Mouse (Mus musculus) gastrocnemius, postnatal 4 days (tissue): Measurements from ENCODE around the gene Eva1c. TPM values are rescaled to one million over a fixed set of nuclear protein-coding genes. Genes with fewer than 3 reads are reported as not detected.
A peak's percentile ranks its signal among the peaks of the same experiment; 100 is the strongest.
"Not testable (repeated sequence)": the region's sequence is repeated elsewhere in the genome, so short reads cannot be mapped to it uniquely, and the experiment has no call there.

Experiments used
- DNase-seq, 2 experiments: peaks; one replicate each; pipeline ENCODE4 v3.0.0; 2021 to 2022; ENCODE audit warnings: low spot score in 2 of 2, mixed read lengths in 2 of 2
- total RNA-seq, 2 experiments: library from RNA; stranded (reverse); gene quantifications; 2 replicates each; pipeline ENCODE4 v1.2.3; 2021

The Eva1c gene
- total RNA-seq, 2 experiments from 2014 or later: 0.39 to 1.3 TPM

DNA sequence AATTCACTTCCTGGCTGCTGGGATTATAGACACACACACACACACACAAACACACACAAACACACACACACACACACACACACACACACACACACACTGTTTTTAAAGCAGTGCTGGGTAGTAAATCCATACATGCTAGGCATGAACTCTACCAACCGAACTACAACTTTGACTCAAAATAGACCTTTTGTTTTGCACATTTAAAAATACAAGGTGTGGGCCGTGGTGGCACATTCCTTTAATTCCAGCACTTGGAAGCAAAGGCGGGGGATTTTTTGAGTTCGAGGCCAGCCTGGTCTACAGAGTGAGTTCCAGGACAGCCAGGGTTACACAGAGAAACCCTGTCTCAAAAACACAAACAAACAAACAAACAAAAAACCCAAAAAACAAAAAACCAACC is 2.5 kb upstream of the Eva1c start:
- DNase-seq: not testable (repeated sequence)

DNA sequence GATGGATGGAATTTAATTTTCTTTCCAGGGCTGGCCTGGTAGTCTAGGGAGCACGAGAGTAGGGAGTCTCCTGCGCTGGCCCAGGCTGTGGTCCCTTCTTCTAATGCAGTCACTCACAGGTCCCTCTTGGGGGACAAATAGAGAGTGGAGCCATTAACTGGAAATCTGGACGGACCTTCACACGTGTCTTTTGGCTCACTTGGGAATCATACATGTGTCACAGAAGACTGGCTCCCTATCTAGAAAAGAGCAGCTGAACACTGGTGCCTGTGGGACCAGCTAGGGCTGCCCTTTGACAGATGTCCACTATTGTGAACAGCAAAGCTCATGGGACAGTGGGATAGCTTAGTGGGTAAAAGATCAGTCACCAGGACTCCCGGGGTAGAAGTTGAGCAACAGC is 478 bp upstream of the Eva1c start:
- DNase-seq: no peak

DNA sequence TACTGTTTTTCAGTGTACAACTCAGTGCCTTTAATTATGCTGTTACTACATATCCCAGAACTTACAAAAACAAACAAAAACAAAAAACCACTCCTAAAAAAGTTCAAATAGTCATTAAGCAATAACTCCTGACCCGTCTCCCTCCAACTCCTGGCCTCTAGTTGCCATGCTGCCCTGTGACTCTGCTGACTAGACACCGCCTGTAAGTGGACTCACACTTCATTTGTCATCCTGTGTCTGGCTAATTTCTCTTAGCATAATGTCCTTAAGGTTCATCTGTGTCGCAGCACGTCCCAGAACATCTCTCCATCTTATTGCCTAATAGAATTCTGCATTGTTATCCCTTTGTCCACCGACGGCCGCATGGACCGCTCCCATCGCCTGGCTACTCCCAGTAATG is 979 bp downstream of the Eva1c start:
- no peak for DNase-seq

DNA sequence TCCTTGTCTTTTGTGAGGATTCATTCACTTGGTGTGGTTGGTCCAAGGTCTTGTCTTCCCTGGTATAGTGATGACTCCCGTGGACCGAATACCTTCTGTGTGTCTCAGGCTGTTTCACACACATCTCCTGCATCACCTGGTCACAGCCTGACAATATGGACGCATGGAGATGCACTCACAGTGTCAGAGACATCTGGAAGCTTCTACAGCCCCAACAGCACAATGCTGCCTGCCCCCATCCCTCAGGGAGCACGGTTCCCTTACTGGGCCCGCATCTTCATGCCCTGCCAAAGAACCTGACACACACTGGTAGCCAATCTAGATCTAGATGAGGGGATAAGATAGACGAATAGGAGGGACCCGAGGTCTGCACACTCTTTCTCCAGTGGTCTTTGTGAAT is 2.6 kb downstream of the Eva1c start:
- DNase-seq: no peak

DNA sequence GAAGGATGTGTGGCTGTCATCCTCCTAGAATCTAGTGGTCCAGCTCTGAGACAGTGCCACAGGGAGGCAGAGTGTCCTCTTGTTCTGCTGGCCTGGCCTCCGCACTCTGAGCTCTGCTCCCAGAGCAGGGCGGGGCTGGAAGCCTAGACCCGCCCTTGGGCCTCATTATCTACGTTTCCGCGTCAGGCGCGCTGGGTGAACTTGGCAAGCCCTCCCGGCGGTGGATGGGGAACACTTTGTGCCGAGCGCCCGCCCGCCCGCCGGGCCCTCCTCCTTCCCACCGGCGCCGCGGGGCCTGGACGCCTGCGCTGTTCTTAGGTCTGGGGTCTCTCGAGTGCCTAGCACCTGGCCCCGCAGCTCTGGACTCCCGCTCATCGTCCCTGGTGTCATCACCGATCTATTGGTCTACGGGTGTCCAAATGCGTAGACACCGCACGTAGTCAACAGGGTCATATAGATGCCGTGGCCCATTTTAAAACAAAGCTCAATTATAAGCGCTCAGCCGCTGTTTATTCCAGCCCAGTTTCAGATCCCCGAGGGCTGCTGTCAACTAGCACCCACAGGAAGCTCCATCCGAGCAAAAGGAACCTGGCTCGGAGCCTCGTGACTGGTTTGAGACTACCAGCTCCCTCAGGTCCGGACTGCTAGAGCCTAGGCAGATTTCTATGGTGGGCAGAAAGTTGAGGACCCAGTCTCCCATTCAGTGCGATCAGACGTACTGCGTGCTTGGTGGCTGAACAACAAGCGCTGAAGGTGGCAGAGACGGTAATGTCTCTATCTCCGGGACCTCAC is 3.6 kb downstream of the Eva1c start:
- DNase-seq: peak; percentile 38 to 76

DNA sequence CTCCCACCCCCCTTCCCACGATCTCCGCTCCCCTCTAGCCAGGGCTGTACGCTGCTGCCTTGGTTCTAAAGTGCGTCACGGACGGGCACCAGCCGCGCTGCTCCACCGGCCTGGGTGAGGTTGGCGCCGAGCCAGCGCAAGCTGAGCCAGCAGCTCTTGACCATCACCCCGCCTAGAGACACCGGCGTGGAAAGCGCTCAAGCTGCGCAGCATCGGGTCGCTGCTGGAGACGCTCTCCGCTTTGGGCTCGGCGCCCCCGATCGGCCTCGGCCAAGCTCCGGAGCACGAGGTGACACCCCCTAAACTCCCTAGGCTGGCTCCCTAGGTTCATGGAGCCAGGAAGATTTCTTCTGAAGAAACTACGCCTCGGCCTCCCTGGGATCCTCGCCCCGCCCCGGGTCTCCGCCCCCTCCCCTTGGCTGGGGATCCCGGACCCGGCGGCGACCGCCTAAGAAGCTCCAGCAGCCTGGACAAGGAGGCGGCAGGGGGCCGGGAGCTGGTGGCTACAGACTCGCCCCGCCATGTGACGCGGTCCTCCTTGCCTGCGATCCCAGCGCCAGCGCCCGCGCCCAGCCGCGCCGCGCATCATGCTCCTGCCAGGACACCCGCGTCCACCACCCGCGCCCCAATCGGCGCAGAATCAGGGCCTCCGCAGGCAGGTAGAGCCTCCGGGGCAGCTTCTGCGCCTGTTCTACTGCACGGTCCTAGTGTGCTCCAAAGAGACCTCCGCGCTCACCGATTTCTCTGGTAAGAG is 4.3 kb downstream of the Eva1c start:
- peak in 1 of 2 experiments; percentile 61 for DNase-seq

DNA sequence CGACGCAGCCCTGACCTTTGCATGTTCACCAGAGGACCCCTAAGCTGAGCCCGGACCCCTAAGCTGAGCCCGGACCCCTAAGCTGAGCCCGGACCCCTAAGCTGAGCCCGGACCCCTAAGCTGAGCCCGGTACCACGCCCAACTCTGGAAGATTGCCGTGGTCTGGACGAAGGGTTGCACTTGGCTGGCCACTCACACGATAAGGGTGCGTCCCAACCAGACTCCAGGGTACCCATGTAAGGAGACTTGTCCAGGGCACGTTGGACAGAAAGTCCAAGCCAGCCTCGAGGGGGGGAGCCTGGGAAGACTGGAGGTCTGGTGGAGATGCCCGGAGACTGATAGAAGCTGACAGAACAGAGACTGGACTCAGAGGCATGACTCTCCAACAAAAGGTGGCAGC is 5.2 kb downstream of the Eva1c start:
- DNase-seq: no peak

DNA sequence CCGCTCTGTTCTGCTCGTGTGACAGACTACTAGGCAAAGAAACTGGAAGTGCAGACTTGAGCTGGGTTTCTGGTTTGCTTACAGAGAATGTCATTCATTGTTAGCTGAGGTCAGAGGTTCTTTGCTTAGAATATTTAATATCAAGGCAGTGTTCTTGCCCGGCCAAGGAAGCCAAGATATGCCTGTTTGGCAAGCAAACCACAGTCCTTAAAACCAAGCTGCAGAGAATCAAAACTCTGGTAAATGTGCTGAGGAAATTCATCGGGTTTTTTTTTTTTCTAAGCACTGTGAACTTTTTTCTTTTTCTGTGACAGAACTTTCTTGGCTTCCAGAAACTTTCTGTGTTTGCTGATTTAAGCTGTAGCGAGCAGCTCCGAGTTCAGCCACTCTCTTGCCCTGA is 6.0 kb downstream of the Eva1c start:
- no peak for DNase-seq

DNA sequence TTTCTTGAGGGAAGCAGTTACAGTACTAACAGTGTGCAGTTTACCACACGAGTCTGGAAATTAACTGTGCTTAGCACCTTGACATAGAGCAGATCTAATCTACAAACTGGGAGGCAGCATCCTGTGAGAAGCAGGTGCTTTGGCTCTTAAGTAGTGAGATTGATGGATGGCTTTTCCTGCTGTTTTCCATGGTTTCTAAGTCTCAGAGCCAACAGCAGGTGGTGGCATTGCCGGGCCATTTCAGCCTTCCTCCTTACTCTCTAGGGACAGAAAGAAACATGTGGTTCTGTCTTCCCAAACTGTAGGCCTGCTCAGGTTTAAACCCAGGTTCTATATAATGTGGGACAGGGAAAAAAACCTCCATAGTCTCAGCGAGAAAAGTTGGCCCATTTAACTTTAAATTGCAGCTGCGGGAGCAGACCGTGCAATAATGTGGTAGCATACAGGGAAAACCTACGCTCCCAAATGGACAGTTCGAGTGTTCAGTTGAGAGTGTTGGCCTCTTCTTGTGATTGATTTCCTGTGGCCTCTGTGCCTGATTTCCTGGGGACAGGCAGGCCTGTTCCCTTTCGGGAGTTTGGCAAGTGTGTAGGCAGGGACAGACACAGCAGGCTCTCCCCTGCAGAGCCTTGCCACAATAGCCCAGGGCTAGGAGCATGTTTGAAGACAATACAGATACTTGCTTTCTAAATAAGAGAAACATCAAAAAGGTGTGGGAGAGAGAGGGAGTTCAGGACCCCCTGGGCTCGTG is 6.7 kb downstream of the Eva1c start:
- no peak for DNase-seq

DNA sequence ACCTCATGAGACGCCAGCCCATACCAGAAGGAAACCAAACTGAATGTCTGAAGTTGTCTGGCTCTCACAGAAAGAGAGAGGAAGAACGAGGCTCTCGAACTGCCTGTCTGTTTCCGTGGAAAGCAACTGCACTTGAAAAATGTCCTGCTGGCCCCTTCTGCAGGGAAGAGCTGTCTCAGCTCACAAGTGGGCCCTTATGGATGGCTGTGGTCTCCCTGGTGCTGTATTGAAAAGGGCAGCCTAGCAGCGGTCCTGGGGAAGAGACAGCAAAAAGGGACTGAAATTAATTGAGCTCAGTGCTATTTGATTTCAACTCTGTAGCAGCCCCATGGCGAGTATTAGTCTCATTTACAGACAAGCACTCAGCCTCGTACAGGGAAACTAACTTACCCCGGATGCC is 10.9 kb downstream of the Eva1c start:
- DNase-seq: no peak

DNA sequence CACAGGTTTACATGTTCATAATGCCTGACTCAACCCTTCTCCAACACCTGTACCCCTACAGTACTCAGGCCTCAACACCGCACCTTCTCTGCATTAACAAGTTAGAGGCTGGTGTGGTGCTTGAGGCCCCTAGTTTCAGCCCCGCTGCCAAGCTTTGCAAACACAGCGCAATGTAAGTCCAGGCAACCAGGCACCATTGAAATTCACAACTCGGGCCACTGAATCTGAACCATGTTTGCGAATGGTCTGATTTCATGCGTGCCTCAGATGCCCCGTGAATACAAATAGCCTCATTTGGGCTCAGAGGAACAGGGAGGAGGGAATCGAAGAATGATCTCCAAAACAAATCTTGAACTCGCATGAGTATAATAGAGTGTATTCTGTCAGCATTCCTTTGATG is 15.6 kb downstream of the Eva1c start:
- no peak for DNase-seq

DNA sequence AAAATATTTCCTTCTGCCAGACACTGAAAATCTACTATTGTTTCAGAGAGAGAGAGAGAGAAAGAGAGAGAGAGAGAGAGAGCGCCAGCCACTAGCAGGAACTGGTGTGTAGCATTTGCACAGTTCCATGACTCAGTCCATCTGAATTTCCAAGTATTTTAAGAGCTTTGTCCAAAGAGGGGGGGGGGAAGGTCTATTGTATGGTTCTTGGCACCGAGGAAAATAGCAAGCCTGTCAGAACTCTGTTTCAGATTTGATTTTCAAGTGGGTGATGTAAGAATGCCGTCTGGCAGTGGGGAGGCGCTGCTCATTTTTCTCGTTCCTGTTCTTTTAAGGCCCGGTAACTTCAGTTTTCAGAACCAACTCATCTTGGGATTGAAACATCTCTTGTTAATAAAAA is 18.5 kb downstream of the Eva1c start:
- DNase-seq: no peak

DNA sequence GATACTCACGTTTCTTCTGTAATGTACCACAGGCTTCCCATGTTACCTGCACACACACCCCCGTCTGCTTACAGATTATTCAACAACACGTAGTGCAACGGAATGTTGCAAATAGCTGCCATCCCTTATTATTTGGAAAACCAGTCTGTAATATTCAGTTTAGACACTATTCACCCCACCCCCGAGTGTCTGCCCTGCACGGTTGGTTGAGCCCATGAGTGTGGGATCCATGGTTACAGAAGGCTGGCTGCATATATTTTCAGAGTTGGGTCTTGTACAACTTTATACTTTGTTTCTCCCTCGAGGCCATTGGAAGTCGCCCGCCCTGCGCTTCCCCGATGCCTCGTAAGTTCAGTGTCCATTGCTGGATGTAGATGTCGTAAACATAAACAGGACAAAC is 19.1 kb downstream of the Eva1c start:
- DNase-seq: no peak

DNA sequence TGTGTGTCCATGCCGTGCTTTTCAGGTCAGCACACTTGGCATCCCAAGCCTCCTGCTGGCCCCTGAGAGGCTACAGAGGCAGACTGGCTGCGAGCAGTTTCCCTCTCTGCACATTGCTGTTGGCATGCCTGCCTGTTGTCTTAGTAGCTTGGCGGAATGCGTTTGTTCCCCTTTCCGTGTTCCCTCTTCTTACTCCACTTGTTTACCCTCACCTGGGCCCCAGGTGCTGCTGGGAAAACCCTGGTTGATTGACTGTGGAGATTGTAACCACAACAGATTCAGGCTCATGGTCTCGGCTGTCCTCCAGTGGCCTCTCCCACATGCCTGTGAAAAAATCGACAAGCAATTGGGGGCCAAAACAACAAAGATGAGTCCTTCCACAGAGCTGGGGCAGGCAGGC is 22.2 kb downstream of the Eva1c start:
- DNase-seq: no peak

DNA sequence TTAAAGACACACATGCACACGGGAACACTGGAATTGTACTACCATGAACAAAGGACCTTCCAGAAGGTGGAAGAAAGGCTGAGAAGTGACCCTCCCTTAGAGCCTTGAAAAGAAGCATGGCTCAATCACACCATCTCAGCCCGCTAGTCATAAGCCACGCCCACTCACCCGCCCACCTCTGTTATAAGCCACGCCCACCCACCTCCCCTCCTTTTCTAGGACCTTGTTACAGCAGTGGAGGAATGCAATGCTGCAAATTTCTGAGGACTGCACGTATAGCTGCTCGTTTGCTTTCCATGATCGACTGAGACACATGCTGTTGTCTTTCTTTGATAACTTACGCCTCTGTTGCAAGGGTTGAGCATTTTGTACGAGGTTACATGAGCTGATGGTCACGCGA is 22.7 kb downstream of the Eva1c start:
- no peak for DNase-seq

DNA sequence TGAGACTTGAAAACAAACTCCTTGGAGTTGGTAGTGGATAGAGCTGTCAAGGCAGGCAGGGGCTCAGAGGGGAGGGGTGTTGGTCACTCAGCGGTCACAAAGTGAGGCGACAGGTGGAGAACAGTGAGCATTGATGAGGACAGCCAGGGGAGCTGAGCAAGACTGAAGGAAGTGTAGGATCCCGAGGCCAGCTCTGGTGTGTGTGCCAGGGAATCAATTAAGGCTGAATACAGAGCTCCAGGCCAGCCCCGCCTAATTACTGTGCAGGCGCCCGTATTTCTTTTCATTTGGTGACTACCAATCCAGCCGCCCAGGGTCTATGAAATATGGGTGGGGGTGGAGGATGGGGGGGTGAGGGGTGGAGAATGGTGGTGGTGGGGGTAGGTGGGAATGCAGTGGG is 24.4 kb downstream of the Eva1c start:
- DNase-seq: no peak

DNA sequence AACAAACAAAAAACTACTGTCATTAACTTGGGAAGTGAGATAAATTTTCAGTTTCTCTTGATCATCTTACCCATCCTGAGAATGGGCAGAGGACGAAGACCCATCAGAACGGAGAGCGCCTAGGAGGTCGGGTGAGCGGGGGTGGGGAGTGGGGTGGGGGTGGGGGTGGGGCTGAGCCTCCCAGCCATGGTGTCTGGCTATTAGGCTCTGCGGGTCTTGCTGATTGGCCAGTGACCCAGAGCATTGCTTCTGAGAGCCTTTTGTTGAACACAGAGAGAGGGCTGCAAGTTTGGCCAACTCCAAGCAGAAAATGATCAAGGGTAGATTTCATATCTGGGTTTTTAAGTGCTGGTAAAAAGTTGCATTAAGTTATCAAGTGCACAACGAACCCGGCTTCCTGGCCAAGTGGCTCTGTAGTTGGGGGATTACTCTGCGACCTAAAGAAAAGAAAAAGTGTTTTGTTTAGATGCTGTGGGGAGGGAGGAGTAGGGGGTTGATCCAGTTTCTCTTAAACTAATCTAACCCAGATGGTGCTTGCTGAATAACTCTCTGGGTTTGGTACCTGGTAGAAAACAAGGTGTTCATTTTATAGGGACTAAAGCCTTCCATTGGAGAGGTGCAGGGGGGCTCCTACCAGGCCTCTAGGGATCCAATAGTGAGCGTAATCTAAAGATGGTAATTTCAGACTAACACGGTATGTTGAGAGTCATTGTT is 25.3 kb downstream of the Eva1c start:
- DNase-seq: no peak

DNA sequence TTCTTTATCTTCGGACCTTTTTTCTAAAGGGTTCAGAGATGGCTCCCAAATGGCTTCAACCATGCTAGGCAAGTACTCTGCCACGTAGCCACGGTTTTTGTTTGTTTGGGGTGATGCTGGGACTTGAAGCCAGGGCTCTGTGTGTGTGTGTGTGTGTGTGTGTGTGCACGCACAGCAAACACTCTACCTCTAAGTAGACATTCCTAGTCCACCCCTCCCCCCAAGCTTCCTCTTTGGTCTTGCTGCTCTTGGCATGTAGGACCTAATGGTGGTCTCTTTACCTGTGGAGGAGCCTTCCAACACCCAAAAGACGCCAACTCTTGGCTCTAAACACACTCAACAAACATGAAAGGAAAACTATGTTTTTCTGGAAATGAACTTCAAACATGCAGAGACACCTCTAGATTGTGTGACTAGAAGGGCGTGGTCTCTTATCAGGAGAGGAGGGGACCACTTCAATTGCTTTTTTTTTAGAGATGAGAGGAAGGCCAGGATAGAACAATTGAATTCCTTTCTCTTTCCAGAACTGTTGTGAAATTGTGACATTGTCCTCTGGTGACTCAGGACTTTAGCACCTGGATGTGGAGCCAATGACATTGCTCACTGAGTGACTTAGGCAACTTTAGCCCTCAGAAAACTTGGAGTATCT is 30.2 kb downstream of the Eva1c start:
- DNase-seq: no peak

DNA sequence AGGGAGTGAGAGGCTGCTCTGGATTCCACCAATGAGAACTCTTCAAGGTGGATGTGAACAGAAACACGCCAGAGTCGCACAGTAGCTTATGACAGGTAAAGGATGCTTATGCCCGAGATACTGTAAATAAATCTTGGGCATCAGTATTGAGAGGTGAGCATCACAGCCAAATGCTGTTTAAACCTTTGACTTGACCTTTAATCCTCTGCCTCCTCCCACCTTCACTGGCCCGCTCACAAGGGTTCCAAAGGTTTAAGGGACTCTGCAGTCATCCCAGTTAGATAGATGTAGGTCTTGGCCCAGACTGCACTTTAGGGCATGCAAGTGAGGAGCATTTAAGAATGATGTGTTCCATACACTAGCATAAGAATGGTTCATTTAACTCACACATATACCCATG is 31.7 kb downstream of the Eva1c start:
- no peak for DNase-seq

DNA sequence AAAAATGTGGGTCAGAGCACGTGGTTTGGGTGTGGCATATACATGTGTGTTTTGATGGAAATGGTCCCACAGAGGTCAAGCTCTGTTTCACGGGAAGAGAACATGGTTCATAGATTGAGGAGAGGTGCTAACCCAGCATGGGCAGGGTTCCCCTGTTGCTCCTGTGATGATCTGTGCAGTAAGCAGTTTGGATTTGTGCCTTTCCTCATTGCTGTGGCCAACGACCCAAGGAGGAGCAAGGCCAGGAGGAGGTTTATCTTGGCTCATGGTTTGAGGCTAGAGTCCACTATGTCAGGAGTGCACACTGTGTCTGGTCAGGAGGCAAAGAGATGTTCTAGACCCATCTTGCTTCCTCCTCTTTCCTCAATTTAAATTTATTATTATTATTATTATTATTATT is 36.5 kb downstream of the Eva1c start:
- no peak for DNase-seq

DNA sequence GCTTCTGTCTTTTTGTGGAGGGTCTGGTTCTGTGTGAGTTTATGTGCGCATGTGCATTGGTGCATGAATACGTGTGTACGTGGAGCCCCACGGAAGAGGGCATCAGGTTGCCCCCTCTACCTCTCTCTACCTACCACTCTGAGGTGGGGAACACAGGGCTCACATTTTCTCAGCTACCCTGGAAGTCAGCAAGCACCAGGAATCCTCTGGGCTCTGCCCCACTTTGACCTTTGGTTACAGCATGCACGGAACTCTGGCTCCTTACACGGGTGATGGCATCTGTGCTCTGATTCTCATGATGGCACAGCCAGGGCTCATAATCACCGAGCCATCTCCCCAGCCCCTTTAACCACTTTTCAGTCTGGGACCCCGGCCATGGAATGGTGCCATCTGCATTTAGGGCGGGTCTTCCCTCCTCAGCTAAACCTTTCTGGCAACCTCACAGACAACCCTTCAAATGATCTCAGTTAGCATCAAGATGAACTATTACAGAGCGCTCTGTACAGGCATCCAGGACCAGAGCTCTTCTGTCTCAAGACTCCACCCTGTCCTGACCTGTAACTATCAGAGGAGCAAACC is 37.0 kb downstream of the Eva1c start:
- no peak for DNase-seq
